Mouse (Mus musculus) olfactory bulb, adult 2 months (tissue): ENCODE data around the gene Sgsh.

Experiments
- CTCF ChIP-seq: fragments of 200-500 bp; IDR thresholded peaks from 2 replicates; pipeline ENCODE4 v1.5.1; 2012; ENCODE audit warnings: low read depth, mild to moderate bottlenecking, low read length, moderate library complexity; ENCODE audit not compliant: insufficient read depth
- POLR2A ChIP-seq: fragments of 200-500 bp; IDR thresholded peaks from 2 replicates; pipeline ENCODE4 v1.6.1; 2012; ENCODE audit warnings: mild to moderate bottlenecking, low read depth, low read length, moderate library complexity; ENCODE audit not compliant: insufficient read depth

DNA sequence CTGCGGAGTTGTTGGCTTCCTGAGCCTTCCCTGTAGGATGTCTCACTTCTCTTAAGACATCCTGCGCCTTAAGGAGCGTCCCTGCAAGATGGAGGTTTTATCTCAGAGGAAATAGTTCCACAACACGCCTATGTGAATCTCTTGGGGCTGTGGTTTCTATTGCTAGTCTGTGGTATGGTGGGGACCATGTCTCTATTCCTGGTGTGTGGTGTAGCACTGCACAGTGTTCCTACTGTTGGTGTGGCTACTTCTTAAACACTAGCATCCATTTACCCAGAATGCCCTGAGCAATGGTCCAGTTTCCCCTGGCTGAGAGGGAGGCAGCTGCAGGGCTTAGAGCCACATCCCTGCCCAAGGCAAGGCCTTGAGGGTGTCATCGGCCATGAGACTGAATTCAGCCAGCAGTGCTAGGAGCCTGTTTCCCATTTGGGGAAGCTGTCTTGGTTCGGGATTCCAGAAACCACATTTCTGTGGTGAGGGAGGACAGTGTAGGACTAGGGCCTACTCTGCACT lies 27.1 kb upstream of the Sgsh start:
- TF ChIP-seq POLR2A, result no peak
- TF ChIP-seq CTCF, result no peak
